Mouse (Mus musculus) hematopoietic stem cell, adult 5-6 weeks (primary cell): Measurements from ENCODE around the gene Ppp1r36. TPM values are rescaled to one million over a fixed set of nuclear protein-coding genes. Genes with fewer than 3 reads are reported as not detected.

Source experiments
- ATAC-seq, 2 experiments: fragments of 125-278 bp in 1 of 2; replicated peaks in 1 of 2; 2 replicates each; pipeline ENCODE4 v1.8.0; 2016 to 2017; ENCODE audit warnings: inconsistent platforms in 2 of 2, mild to moderate bottlenecking in 2 of 2, moderate number of reproducible peaks in 2 of 2, low read depth in 1 of 2, moderate TSS enrichment in 1 of 2; ENCODE audit not compliant: low FRiP score in 2 of 2, poor library complexity in 2 of 2, severe bottlenecking in 2 of 2, insufficient read depth in 1 of 2, low TSS enrichment in 1 of 2
- total RNA-seq: library from RNA; stranded (forward); fragments of 172-1452, 232-1000 nt; gene quantifications from 2 replicates; pipeline ENCODE4 v1.2.3, GENCODE M21; 2017

Ppp1r36 gene
- total RNA-seq, 1 experiment from 2014 or later, result 2.5 TPM

DNA sequence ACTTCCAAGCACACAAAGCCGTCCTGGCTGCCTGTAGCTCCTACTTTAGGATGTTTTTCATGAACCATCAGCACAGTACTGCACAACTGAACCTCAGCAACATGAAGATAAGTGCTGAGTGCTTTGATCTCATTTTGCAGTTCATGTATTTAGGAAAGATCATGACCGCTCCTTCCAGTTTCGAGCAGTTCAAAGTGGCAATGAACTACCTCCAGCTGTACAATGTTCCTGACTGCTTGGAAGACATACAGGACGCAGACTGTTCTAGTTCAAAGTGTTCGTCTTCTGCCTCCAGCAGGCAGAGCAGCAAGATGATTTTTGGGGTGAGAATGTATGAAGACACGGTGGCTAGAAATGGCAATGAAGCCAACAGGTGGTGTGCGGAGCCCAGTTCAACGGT is 32.0 kb upstream of the Ppp1r36 start:
- no peak for ATAC-seq

DNA sequence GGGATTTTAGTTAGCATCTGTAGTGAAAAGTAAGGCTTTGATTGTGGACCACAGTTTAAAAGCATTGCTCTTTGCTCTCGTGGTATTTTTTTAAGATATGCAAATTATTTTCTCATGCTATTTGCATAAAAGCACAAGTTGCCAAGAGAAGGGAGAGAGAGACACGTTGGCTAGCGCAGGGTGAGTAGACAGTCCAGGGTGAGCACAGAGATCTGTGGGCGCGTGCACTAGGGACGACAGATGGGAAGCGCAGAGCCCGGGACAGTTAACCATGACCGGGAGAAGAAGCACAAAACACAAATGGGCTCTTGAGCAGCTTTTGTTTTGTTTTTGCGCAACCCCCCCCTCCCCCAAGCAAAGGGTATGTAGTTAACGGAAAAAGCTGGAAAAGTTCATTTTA is 28.5 kb upstream of the Ppp1r36 start:
- ATAC-seq, result no peak

DNA sequence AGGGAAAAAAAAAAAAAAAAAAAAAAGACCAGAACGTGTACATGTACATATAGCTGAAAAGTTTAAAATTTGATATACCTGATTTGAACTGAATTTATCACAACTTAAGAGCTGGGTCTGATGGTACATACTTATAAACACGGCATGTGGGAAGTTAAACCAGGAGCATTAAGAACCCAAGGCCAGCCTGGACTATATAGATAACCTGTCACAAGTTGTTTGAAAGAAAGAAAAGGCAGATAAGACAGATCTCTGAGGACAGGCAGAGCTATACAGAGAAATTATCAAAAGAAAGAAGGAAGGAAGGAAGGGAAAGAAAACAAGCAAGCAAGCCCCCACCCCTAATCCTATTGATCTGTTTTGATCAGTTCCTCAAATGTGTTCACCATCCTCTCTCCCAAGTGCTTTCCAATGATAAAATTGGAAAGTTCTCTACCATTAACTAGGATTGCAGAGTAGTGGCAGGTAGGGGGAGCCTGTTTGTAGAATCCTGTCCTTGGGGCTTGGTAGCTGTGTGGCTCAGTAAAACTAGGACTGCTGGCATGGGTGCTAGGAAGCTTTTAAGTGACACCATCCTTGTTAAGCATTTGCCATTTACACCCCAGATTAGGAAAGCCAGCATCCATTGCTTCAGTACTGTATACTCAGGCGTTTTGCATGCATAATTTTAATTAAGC is 25.6 kb upstream of the Ppp1r36 start:
- ATAC-seq, result no peak

DNA sequence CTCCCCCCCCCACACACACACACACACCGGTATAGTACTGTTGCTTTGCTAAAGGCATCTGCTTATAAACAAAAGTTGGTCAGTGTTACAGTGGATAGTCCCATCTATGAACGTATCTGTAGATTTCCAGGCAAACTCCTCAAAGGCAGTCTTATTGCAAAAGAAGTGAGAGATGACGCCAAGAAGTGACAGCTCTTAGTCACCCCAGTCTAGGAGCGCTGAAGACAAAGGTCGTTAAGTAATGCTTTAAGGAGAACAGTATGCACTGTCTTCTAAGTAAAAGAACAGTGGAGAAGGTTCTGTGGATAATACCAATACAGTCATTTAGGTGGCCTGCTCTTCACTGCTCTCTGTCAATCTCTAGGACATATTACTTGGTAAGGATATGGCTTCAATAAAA is 24.4 kb upstream of the Ppp1r36 start:
- no peak for ATAC-seq

DNA sequence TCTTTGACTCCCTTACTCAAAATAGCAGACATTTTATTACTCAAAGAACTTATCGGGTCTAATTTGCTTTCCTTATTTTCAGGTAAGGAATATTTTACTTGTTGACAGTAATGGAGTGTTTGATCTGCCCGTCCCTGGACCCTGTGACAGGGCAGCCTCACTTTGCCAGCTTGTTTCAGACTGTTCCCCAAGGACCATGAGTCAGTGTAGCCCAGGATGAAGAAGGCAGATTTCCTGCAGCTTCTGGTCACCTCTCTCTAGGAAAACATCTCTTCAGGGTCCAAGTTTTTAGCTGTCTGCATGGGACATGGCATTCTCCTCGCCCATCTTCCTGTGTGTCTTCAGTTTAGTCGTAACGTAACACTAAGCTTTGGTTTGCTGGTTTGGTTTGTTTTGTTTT is 20.1 kb upstream of the Ppp1r36 start:
- no peak for ATAC-seq

DNA sequence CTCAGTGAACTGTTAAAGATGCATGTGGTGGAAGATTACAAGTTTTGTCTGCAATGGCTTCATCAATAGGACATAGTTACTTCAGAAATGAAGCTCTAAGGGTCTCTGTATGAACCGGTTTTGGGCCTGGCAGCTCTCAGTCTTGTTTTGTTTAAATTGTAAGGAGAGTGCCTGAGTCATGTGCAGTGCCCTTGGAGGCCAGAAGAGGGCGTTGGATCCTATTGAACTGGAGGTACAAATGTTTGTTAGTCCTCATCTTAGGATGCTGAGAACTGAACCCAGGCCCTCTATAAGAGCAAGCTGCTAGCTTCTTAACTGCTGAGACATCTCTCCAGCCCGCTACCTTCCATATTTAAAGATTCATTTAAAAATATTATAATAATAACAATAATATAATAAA is 15.7 kb upstream of the Ppp1r36 start:
- ATAC-seq, result no peak

DNA sequence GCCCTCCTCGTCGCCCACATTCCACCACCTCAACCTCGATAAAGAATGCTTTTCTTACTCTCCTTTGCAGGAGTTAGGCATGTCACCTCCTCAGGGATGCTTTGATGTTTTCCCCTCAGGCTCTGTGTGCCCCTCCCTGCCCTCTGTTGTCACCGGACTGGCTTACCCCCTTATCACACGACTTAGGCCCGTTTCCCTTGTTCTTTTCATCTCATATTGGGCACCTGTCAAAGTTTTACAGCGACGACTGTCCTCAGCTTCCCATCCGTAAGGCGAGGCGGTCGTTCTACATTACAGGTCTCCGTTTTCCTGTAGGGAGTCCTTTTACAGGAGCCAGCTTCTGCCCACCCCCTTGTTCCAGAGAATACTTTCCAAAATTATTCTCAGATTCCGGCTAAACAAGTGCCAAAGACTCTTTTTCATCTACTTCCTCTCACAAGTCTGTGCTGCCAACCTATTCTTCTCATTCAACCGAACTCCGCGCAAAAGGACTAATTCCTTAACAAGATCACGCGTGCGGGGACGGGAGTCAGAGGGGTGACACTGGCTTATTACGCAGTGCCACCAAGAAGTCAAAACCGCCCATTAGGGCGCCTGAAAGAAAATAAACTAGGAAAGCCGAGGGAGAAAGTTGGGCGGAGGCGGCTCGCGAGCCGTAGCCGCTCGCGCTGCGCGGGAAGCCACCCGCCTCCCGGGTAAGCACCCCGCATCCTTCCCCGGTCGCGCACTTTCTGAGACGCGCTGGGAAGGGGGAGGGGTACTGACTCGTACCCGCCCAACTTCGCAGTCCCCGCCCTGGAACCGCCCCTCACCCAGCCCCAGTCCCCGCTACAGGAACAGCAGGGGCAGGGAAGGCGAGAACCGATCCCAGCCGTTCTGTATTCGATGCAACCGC is 14.1 kb upstream of the Ppp1r36 start:
- peak; percentile 61 to 62 for ATAC-seq

DNA sequence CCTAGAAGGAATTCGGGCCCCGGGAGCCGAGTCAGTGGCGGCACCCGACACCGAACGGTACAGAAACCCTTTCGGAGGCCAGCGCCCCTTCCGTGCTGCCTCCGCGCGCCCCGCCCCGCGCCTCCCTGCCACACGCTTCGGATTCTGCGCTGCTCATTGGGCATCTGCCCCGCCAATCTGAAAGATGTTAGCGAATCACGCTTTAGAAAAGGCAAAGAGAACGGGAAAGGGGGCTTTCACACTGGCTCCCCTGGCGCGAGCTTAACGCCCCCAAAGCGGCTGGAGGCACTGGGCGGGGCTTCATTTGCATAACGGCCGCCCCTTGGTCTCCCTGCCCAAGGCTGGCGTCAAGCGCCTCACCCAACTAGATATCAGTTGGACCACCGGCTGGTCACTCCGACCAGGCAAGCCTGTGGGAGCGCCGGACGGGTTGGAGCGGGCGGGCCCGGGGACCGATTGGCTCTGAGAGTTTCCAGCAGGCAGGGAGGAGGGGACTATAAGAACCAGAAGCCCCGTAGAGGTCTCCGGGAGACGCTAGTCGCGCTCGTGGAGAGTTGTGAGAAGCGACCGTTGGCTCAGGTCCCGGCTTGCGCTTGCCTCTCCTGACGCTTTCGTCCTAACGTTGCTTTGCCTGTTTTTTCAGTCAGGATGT is 13.3 kb upstream of the Ppp1r36 start, which contains the start of gene Hspa2:
Gene Hspa2, plus strand, starts transcription at position 291 of the 652 bp plus-strand sequence.
- ATAC-seq, result peak; percentile 92 to 93

DNA sequence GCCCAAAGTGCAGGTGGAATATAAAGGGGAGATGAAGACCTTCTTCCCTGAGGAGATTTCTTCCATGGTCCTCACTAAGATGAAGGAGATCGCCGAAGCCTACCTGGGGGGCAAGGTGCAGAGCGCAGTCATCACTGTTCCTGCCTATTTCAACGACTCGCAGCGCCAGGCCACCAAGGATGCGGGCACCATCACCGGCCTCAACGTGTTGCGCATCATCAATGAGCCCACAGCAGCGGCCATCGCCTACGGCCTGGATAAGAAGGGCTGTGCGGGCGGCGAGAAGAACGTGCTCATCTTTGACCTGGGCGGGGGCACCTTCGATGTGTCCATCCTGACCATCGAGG is 12.5 kb upstream of the Ppp1r36 start:
- ATAC-seq, result no peak

DNA sequence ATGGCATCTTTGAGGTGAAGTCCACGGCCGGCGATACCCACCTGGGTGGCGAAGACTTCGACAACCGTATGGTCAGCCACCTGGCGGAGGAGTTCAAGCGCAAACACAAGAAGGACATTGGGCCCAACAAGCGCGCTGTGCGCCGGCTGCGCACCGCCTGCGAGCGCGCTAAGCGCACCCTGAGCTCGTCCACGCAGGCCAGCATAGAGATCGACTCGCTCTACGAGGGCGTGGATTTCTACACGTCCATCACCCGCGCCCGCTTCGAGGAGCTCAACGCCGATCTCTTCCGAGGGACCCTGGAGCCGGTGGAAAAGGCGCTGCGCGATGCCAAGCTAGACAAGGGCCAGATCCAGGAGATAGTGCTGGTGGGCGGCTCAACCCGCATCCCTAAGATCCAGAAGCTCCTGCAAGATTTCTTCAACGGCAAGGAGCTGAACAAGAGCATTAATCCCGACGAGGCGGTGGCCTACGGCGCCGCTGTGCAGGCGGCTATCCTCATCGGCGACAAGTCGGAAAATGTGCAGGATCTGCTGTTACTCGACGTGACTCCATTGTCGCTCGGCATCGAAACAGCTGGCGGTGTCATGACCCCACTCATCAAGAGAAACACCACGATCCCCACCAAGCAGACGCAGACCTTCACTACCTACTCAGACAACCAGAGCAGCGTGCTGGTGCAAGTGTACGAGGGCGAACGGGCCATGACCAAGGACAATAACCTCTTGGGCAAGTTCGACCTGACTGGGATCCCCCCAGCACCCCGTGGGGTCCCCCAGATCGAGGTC is 12.0 kb upstream of the Ppp1r36 start:
- no peak for ATAC-seq

DNA sequence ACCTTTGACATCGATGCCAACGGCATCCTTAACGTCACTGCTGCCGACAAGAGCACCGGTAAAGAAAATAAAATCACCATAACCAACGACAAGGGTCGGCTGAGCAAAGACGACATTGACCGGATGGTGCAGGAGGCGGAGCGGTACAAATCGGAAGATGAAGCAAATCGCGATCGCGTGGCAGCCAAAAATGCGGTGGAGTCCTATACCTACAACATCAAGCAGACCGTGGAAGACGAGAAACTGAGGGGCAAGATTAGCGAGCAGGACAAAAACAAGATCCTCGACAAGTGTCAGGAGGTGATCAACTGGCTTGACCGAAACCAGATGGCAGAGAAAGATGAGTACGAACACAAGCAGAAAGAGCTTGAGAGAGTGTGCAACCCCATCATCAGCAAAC is 11.4 kb upstream of the Ppp1r36 start:
- ATAC-seq, result no peak

DNA sequence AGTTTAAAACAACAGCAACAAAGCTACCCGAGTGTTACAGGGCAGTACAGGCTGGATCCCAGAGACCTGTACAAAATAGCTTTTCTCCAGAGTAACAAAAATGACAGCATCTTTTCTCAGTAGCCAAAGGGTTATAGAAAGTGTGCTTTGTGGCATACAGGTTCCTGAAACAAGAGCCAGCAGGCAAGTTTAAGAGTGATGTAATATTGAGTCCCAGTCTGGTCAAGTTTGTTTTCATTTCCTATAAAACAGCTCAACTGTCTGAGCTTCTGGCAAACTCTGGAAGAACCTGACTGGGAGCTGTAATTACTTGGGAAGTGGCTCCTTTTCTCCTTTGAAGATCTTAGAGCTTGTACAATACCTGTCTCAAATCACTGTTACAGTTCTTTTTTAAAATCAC is 10.2 kb upstream of the Ppp1r36 start:
- no peak for ATAC-seq

DNA sequence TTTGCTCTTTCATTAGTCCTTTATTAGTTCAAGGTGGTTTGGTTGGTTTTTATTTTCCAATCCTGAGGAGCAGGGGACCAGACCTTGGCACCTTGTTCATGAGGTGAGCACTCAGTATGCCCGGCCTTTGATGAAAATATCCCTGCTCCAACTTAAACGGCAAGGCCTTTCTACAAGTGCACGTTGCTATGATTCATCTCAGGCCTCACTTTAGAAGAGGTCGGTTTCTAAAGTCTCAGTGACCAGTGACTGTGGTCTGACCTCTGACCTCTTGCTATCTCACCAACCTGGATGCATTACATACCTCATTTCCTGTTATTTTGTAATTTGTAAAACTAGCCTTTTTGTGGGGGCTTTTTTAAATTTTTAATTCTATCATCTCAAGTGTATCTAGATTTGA is 8.2 kb upstream of the Ppp1r36 start:
- ATAC-seq, result no peak

DNA sequence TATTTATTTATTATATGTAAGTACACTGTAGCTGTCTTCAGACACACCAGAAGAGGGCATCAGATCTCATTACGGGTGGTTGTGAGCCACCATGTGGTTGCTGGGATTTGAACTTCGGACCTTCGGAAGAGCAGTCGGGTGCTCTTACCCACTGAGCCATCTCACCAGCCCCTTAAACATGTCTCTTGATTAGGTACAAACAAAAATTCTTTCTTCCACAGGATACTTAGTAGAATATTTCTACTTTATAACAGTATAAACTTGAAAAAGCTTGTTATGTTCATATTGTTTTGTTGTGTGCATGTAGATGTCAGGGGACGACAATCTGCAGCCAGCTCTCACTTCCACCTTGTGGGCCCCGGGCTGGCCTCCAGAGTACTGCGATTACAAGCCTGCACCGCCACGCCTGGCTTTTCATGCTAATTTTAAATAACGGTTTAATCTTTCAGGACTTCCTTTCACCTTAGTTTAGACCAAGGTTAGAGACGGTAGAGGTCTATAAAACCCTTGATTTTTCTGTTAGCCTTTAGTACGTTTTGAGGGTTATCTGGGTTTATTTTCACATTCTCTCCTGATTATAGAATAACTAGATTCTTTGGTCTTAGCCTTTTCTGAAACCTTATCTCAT is 1.8 kb upstream of the Ppp1r36 start:
- no peak for ATAC-seq

DNA sequence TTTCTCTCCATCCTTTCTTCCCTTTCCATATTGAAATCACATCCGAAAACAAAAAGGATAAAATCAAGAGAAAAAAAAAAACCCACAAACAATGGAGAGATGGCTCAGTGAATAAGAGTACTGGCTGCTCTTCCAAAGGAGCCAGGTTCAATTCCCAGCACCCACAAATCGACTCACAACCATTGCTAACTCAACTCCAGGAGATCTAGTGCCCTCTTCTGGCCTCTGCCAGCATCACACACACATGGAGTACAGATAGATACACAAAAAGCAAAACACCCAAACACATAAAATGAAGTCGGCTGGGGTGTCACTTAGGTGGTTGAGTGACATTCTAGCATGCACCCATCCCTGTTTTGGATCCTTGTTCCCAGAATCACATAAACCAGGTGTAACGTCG is 1.0 kb downstream of the Ppp1r36 start:
- no peak for ATAC-seq

DNA sequence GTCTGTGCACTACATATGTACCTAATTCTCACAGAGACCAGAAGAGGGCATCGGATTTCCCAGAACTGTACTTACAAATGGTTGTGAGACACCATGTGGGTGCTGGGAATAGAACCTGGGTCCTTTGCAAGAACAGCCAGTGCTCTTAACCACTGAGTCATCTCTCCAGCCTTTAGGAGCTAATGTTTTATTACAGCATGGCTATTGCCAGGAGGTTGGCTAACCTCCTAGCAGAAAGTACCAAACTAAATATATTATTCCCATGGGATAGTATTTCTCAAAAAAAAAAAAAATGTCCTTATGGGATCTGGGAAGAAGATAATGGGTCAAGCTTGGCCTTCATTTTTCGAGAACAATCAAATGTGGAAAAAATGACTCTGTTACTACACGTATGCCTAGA is 7.9 kb downstream of the Ppp1r36 start:
- no peak for ATAC-seq

DNA sequence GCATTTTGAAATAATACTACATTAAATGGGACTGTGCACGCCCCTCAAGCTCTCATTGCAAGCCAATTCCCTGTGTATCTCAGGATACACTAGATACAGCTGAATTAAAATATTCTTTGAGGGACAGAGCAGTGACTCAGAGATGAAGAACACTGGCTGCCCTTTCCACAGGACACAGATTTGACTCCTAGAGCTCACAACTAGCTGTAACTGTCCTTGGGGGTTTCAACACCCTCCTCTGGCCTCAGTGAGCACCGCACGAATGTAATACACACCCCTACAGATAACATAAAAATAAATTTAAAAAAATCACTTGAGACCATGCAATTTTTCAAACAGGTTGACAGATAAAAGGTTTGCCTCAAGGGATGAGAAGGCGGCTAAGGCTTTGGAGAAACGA is 10.2 kb downstream of the Ppp1r36 start:
- no peak for ATAC-seq
